Mouse (Mus musculus) MEL (cell line): ENCODE results near the gene H2-Ob.

Experiments used
- CTCF ChIP-seq, 3 experiments: IDR thresholded peaks in 2 of 3; conservative IDR thresholded peaks in 1 of 3; 2 replicates each; pipeline ENCODE4 v1.5.1; 2011 to 2012; ENCODE audit warnings: low read length in 3 of 3, low read depth in 2 of 3, mild to moderate bottlenecking in 2 of 3, improper control_type of control experiment in 1 of 3, inconsistent platforms in 1 of 3, mixed read lengths in 1 of 3, moderate library complexity in 1 of 3; ENCODE audit not compliant: control insufficient read depth in 1 of 3, insufficient read depth in 1 of 3, poor library complexity in 1 of 3, severe bottlenecking in 1 of 3
- MAX ChIP-seq: IDR thresholded peaks from 2 replicates; pipeline ENCODE4 v1.6.1; 2011; ENCODE audit warnings: low read length, improper control_type of control experiment
- POLR2A ChIP-seq, 2 experiments: IDR thresholded peaks; 2 replicates each; pipeline ENCODE4 v1.6.1; 2011 to 2012; ENCODE audit warnings: low read length in 2 of 2, mild to moderate bottlenecking in 2 of 2, control low read depth in 1 of 2, improper control_type of control experiment in 1 of 2, low read depth in 1 of 2, moderate library complexity in 1 of 2; ENCODE audit not compliant: control insufficient read depth in 1 of 2, insufficient read depth in 1 of 2, poor library complexity in 1 of 2
- RAD21 ChIP-seq: IDR thresholded peaks from 2 replicates; pipeline ENCODE4 v1.6.1; 2011; ENCODE audit warnings: mild to moderate bottlenecking, low read depth, low read length, improper control_type of control experiment
- RCOR1 ChIP-seq: IDR thresholded peaks from 2 replicates; pipeline ENCODE4 v1.6.1; 2012; ENCODE audit warnings: low read depth, mild to moderate bottlenecking, inconsistent platforms, low read length, improper control_type of control experiment
- SIN3A ChIP-seq: IDR thresholded peaks from 2 replicates; pipeline ENCODE4 v1.6.1; 2012; ENCODE audit warnings: low read length, improper control_type of control experiment, inconsistent platforms
- TCF12 ChIP-seq: IDR thresholded peaks from 2 replicates; pipeline ENCODE4 v1.6.1; 2014; ENCODE audit warnings: low read depth, mild to moderate bottlenecking, inconsistent platforms, low read length, improper control_type of control experiment, moderate library complexity
- USF1 ChIP-seq: IDR thresholded peaks from 2 replicates; pipeline ENCODE4 v1.6.1; 2014; ENCODE audit warnings: low read depth, mild to moderate bottlenecking, inconsistent platforms, low read length, improper control_type of control experiment, moderate library complexity
- USF2 ChIP-seq, 2 experiments: IDR thresholded peaks; 2 replicates each; pipeline ENCODE4 v1.6.1; 2011 to 2012; ENCODE audit warnings: improper control_type of control experiment in 2 of 2, low read length in 2 of 2, borderline replicate concordance in 1 of 2, inconsistent platforms in 1 of 2, low read depth in 1 of 2, mild to moderate bottlenecking in 1 of 2; ENCODE audit not compliant: insufficient read depth in 1 of 2

- TF ChIP-seq RCOR1 (no peak), TCF12 (no peak), RAD21 (no peak), POLR2A (IDR thresholded peaks at IDR 0.05; ENCODE audit: control insufficient read depth in 1 of 2, insufficient read depth in 1 of 2, low read depth in 1 of 2, low read length in 2 of 2, poor library complexity in 1 of 2) (no peak), CTCF (IDR thresholded peaks at IDR 0.05 in 2 of 3, conservative IDR thresholded peaks at IDR 0.05 in 1 of 3; ENCODE audit: control insufficient read depth in 1 of 3, insufficient read depth in 1 of 3, low read depth in 2 of 3, low read length in 3 of 3, poor library complexity in 1 of 3, severe bottlenecking in 1 of 3) (no peak), SIN3A (no peak), USF2 (IDR thresholded peaks at IDR 0.05; ENCODE audit: borderline replicate concordance in 1 of 2, insufficient read depth in 1 of 2, low read depth in 1 of 2, low read length in 2 of 2) (no peak), USF1 (no peak), MAX (no peak)
These were observed 63.0 kb downstream of the H2-Ob start for GRCm38 (mm10) chr17:34301670-34302190.
